Mouse (Mus musculus) liver (tissue): ENCODE results near the gene Sipa1l1.
"Not testable (repeated sequence)": the region's sequence is repeated elsewhere in the genome, so short reads cannot be mapped to it uniquely, and the experiment has no call there.

ENCODE experiments used
- DNase-seq: peaks from one replicate; pipeline ENCODE4 v3.0.0-alpha.2; 2020; ENCODE audit warnings: mixed read lengths

Gene Sipa1l1

GRCm38 (mm10) chr12:82486829-82487560 is 317.9 kb downstream of the Sipa1l1 start:
- DNase-seq: no peak

- DNase-seq: peak; percentile 60
Observed at GRCm38 (mm10) chr12:82489093-82489492, 320.0 kb downstream of the Sipa1l1 start.

GRCm38 (mm10) chr12:82489621-82490020 is 320.5 kb downstream of the Sipa1l1 start:
- no peak for DNase-seq

GRCm38 (mm10) chr12:82492456-82492855 is 323.3 kb downstream of the Sipa1l1 start:
- DNase-seq: no peak

GRCm38 (mm10) chr12:82493260-82493659 is 324.1 kb downstream of the Sipa1l1 start:
- not testable (repeated sequence) for DNase-seq

- DNase-seq: no peak
Observed at GRCm38 (mm10) chr12:82495936-82496335, 326.8 kb downstream of the Sipa1l1 start.

- peak; percentile 27 for DNase-seq
Observed at GRCm38 (mm10) chr12:82497866-82498631, 328.9 kb downstream of the Sipa1l1 start.

GRCm38 (mm10) chr12:82498701-82499100 is 329.6 kb downstream of the Sipa1l1 start:
- DNase-seq: no peak

GRCm38 (mm10) chr12:82499731-82500130 is 330.6 kb downstream of the Sipa1l1 start:
- DNase-seq: no peak
